Mouse (Mus musculus) forebrain, postnatal 0 days (tissue): ENCODE measurements around the gene Znhit2. TPM values are rescaled to one million over a fixed set of nuclear protein-coding genes. Genes with fewer than 3 reads are reported as not detected.

ENCODE experiments used
- ATAC-seq: fragments of 200-750 bp; cut with Nextera tagmentation; 2 replicates; pipeline ENCODE4 v1.8.0; 2017; ENCODE audit warnings: mild to moderate bottlenecking, moderate library complexity
- DNase-seq: peaks from one replicate; pipeline ENCODE4 v3.0.0-alpha.2; 2015
- H3K27ac ChIP-seq: fragments of 300-500 bp; sonication (generic); 2 replicates; pipeline ENCODE4 v1.5.1; 2014; ENCODE audit warnings: low read depth, mild to moderate bottlenecking, antibody characterized with exemption, low read length, moderate library complexity, mixed read lengths
- H3K27me3 ChIP-seq: fragments of 300-500 bp; sonication (generic); 2 replicates; pipeline ENCODE4 v1.6.1; 2014; ENCODE audit warnings: mild to moderate bottlenecking, low read length, mixed read lengths; ENCODE audit not compliant: insufficient read depth
- H3K36me3 ChIP-seq: fragments of 300-500 bp; sonication (generic); 2 replicates; pipeline ENCODE4 v1.6.1; 2014; ENCODE audit warnings: mild to moderate bottlenecking, moderate library complexity; ENCODE audit not compliant: insufficient read depth
- H3K4me1 ChIP-seq: fragments of 300-500 bp; sonication (generic); 2 replicates; pipeline ENCODE4 v1.6.1; 2014; ENCODE audit warnings: antibody characterized with exemption; ENCODE audit not compliant: insufficient read depth
- H3K4me2 ChIP-seq: fragments of 300-500 bp; sonication (generic); 2 replicates; pipeline ENCODE4 v1.6.1; 2014; ENCODE audit warnings: low read depth, mild to moderate bottlenecking, moderate library complexity
- H3K4me3 ChIP-seq: fragments of 300-500 bp; sonication (generic); 2 replicates; pipeline ENCODE4 v1.5.1; 2014; ENCODE audit warnings: low read depth, low read length, mixed read lengths
- H3K9ac ChIP-seq: fragments of 300-500 bp; sonication (generic); 2 replicates; pipeline ENCODE4 v1.6.1; 2014; ENCODE audit warnings: mild to moderate bottlenecking
- H3K9me3 ChIP-seq: fragments of 300-500 bp; sonication (generic); 2 replicates; pipeline ENCODE4 v1.6.1; 2016; ENCODE audit warnings: low read length
- CTCF ChIP-seq: sonication (generic); IDR thresholded peaks from 2 replicates; pipeline ENCODE4 v1.5.1; 2016; ENCODE audit warnings: antibody characterized with exemption, control low read depth, low read depth
- WGBS: fragments of 180-500 bp; shearing (Covaris S2); extraction: QIAGEN DNeasy Blood & Tissue Kit; methylation state at CpG from one replicate; pipeline ENCODE4 v1.1.7; 2014; 5-methylcytosine and 5-hydroxymethylcytosine counted together
- polyA plus RNA-seq: library from polyadenylated mRNA; unstranded; fragments of >200 nt; fragmentation: Nextera tagmentation; extraction: Ambion mirVana; gene quantifications from 2 replicates; pipeline ENCODE4 v1.2.1, GENCODE M21; 2015
- total RNA-seq: library from RNA; depleted of rRNA; stranded (reverse); fragments of >200 nt; gene quantifications from 2 replicates; pipeline ENCODE4 v1.2.3, GENCODE M21; 2014

Znhit2 gene
- total and polyA plus RNA-seq, 2 experiments from 2014 or later: 46.1 to 50.8 TPM

DNA sequence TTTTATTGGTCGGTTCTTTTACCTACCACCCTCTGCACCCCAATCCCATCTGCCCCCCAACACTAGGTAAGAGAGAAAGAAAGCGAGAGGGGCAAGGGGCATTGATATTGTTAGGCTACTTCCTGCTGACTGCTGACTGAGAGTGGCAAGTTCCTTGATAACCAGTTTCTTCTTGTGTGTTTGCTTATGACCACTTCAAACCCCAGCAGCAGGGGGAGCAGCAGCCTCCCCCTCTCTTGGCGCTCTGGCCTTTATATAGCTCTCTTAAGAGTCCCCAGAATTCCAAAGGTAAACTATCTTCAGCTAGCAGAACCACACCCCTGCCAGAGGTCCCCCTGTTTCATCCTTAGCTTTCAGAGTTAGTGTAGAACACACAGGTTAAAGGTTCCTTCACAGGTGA is 40.7 kb upstream of the Znhit2 start:
- no peak for TF ChIP-seq CTCF
- H3K27ac ChIP-seq: no peak overlapping the region
- ATAC-seq (no peak), DNase-seq (no peak)
- H3K4me3 ChIP-seq: no peak overlapping the region
- 54% methylated on average over 3 of the region's 3 CpGs for WGBS
- no peaks in the 10 kb centered on the region for H3K36me3 ChIP-seq
- H3K9ac ChIP-seq: no peak overlapping the region
- no peaks in the 10 kb centered on the region for H3K9me3 ChIP-seq
- H3K27me3 ChIP-seq: no peaks in the 10 kb centered on the region; the same call in 1 of the 2 replicates
- H3K4me2 ChIP-seq: no peak overlapping the region
- H3K4me1 ChIP-seq: no peaks in the 10 kb centered on the region; the same call in 1 of the 2 replicates

DNA sequence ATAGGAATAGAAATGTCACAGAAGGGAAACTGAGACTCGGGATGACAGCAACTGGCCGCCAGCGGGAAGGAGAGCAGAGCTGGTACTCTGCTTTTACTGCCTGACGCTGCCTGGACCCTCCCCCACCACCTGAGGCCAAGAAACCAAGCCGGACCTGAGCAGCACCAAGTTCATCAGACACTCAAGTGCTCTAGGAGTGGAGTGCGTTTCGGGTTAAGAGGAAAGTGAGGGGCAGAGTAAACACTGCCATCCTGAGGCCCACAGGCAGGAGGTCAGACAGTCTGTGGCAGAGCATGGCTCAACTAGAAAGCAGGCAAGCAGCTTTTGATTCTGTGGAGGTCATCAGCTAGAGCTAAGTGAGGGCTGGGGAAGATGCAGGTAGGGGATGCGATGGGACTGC is 37.9 kb upstream of the Znhit2 start:
- Histone ChIP-seq H3K9me3 (no peaks in the 10 kb centered on the region), H3K36me3 (no peaks in the 10 kb centered on the region), H3K4me1 (no peaks in the 10 kb centered on the region), H3K9ac (no peak overlapping the region), H3K4me2 (no peak overlapping the region), H3K27ac (no peak overlapping the region), H3K27me3 (no peaks in the 10 kb centered on the region), H3K4me3 (no peak overlapping the region)
- no peak for TF ChIP-seq CTCF
- DNase-seq: no peak
- 72% methylated on average over 8 of the region's 8 CpGs for WGBS
- ATAC-seq: no peak

- no peak overlapping the region for H3K4me2 ChIP-seq
- DNase-seq (no peak), ATAC-seq (no peak)
- no peaks in the 10 kb centered on the region for H3K4me1 ChIP-seq
- no peak for TF ChIP-seq CTCF
- H3K36me3 ChIP-seq: no peaks in the 10 kb centered on the region
- no peaks in the 10 kb centered on the region for H3K27me3 ChIP-seq
- no peak overlapping the region for H3K4me3 ChIP-seq
- no peak overlapping the region for H3K9ac ChIP-seq
- WGBS: 83% methylated on average over 7 of the region's 7 CpGs
- H3K9me3 ChIP-seq: no peaks in the 10 kb centered on the region
- no peak overlapping the region for H3K27ac ChIP-seq
Observed at GRCm38 (mm10) chr19:6023930-6024329, 37.1 kb upstream of the Znhit2 start.

GRCm38 (mm10) chr19:6028991-6029390 is 32.0 kb upstream of the Znhit2 start:
- ATAC-seq (no peak), DNase-seq (no peak)
- Histone ChIP-seq H3K9me3 (no peaks in the 10 kb centered on the region), H3K27ac (no peak overlapping the region), H3K9ac (no peak overlapping the region), H3K4me1 (no peaks in the 10 kb centered on the region), H3K36me3 (no peaks in the 10 kb centered on the region), H3K4me2 (no peak overlapping the region), H3K4me3 (no peak overlapping the region), H3K27me3 (no peaks in the 10 kb centered on the region)
- WGBS: 81% methylated on average over 6 of the region's 6 CpGs
- no peak for TF ChIP-seq CTCF

- WGBS: 81% methylated on average over 9 of the region's 9 CpGs
Observed at GRCm38 (mm10) chr19:6029426-6029825, 31.6 kb upstream of the Znhit2 start.

DNA sequence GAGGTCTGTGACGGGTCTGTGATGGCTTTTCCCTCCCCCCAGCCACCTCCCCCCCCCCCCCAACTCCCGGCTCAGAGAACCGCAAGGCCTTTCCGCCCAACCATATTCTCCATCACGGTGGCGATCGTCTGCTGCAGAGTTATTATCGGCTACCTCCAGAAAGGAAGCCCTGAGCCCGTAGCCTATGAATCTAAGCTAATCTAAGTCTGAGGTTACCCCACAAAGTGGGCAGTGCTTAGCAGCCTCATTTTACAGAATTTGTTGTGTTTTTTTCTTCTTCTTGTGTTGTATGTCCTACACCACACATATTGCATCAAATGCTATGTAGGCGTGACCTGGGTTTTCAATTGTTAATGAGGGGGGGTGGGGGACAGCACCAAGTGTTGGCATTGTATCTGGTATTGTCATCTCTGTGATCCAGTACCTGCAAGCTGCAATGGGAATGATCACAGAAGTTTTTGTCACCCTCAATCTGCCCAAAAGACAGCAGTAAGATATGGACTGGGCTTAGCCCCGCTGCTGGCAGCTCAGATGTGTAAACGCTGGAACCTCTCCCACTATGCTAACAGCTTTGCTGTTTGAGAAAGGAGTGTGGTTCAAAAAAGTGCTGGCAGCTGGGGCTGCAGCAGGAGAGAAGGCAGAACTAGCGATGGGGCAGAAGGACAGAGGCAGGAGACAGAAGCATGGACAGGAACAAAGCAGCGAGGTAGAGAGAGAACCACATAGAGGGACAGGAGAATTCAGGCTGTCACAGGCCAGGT is 30.3 kb upstream of the Znhit2 start:
- H3K9me3 ChIP-seq: no peaks in the 10 kb centered on the region
- no peak for ATAC-seq
- 78% methylated on average over 14 of the region's 14 CpGs for WGBS

More at GRCm38 (mm10) chr19:6029426-6029825, 31.6 kb upstream of the Znhit2 start:
- Histone ChIP-seq H3K27me3 (no peaks in the 10 kb centered on the region), H3K4me2 (no peak overlapping the region), H3K9ac (no peak overlapping the region), H3K4me3 (no peak overlapping the region), H3K36me3 (no peaks in the 10 kb centered on the region), H3K27ac (no peak overlapping the region), H3K9me3 (no peaks in the 10 kb centered on the region), H3K4me1 (no peaks in the 10 kb centered on the region)
- no peak for DNase-seq
- ATAC-seq: no peak
- no peak for TF ChIP-seq CTCF

GRCm38 (mm10) chr19:6035966-6036585 is 24.9 kb upstream of the Znhit2 start:
- TF ChIP-seq CTCF: no peak
- H3K36me3 ChIP-seq: no peaks in the 10 kb centered on the region
- no peaks in the 10 kb centered on the region for H3K4me1 ChIP-seq
- WGBS: 83% methylated on average over 9 of the region's 9 CpGs
- no peak overlapping the region for H3K4me3 ChIP-seq
- no peak overlapping the region for H3K4me2 ChIP-seq
- H3K9me3 ChIP-seq: no peaks in the 10 kb centered on the region
- H3K27me3 ChIP-seq: no peaks in the 10 kb centered on the region
- H3K27ac ChIP-seq: no peak overlapping the region
- DNase-seq: no peak
- H3K9ac ChIP-seq: no peak overlapping the region
- no peak for ATAC-seq

More for the DNA sequence above, 30.3 kb upstream of the Znhit2 start:
- Histone ChIP-seq H3K9ac (no peak overlapping the region), H3K27ac (no peak overlapping the region), H3K36me3 (no peaks in the 10 kb centered on the region), H3K4me1 (no peaks in the 10 kb centered on the region), H3K4me3 (no peak overlapping the region), H3K4me2 (no peak overlapping the region), H3K27me3 (no peaks in the 10 kb centered on the region)
- TF ChIP-seq CTCF: no peak
- no peak for DNase-seq
